Mouse (Mus musculus) MEL (cell line): ENCODE results near the gene Chd9. TPM values are rescaled to one million over a fixed set of nuclear protein-coding genes. Genes with fewer than 3 reads are reported as not detected.

Experiments
- DNase-seq: peaks from one replicate; pipeline ENCODE4 v3.0.0; 2011; ENCODE audit warnings: low read depth, low spot score
- H3K27ac ChIP-seq: 2 replicates; pipeline ENCODE4 v1.5.1; 2012; ENCODE audit warnings: low read depth, mild to moderate bottlenecking, control low read depth, low read length, moderate library complexity; ENCODE audit not compliant: control insufficient read depth
- H3K27me3 ChIP-seq, 2 experiments: fragments of 150-350 bp in 1 of 2; sonication (generic) in 1 of 2; 2 replicates each; pipeline ENCODE4 v1.6.1; 2012; ENCODE audit warnings: low read length in 2 of 2, mild to moderate bottlenecking in 2 of 2, improper control_type of control experiment in 1 of 2, moderate library complexity in 1 of 2; ENCODE audit not compliant: insufficient read depth in 2 of 2, control insufficient read depth in 1 of 2
- H3K36me3 ChIP-seq, 2 experiments: 2 replicates each; pipeline ENCODE4 v1.6.1; 2012 to 2014; ENCODE audit warnings: low read length in 2 of 2, improper control_type of control experiment in 1 of 2, inconsistent platforms in 1 of 2, mild to moderate bottlenecking in 1 of 2; ENCODE audit not compliant: insufficient read depth in 2 of 2, control insufficient read depth in 1 of 2
- H3K4me1 ChIP-seq, 2 experiments: fragments of 150-350 bp in 1 of 2; sonication (generic) in 1 of 2; 2 replicates each; pipeline ENCODE4 v1.6.1; 2012; ENCODE audit warnings: low read length in 2 of 2, improper control_type of control experiment in 1 of 2, mild to moderate bottlenecking in 1 of 2; ENCODE audit not compliant: insufficient read depth in 2 of 2, control insufficient read depth in 1 of 2
- H3K4me3 ChIP-seq, 2 experiments: fragments of 150-350 bp in 1 of 2; sonication (generic) in 1 of 2; 2 replicates each; pipeline ENCODE4 v1.5.1; 2012; ENCODE audit warnings: low read depth in 2 of 2, low read length in 2 of 2, mild to moderate bottlenecking in 2 of 2, moderate library complexity in 2 of 2, control low read depth in 1 of 2, improper control_type of control experiment in 1 of 2; ENCODE audit not compliant: control insufficient read depth in 1 of 2, insufficient read depth in 1 of 2
- H3K79me2 ChIP-seq: 2 replicates; pipeline ENCODE4 v1.6.1; 2012; ENCODE audit warnings: mild to moderate bottlenecking, low read length, moderate library complexity; ENCODE audit not compliant: control insufficient read depth, poor library complexity, insufficient read depth
- H3K9ac ChIP-seq: 2 replicates; pipeline ENCODE4 v1.6.1; 2012; ENCODE audit warnings: low read depth, mild to moderate bottlenecking, control low read depth, low read length, moderate library complexity; ENCODE audit not compliant: control insufficient read depth, poor library complexity, severe bottlenecking
- H3K9me3 ChIP-seq: fragments of 150-350 bp; sonication (generic); replicated peaks from 2 replicates; pipeline ENCODE4 v1.6.1; 2012; ENCODE audit warnings: mild to moderate bottlenecking, low read length, improper control_type of control experiment, moderate library complexity; ENCODE audit not compliant: insufficient read depth
- BHLHE40 ChIP-seq: IDR thresholded peaks from 2 replicates; pipeline ENCODE4 v1.6.1; 2012; ENCODE audit warnings: low read depth, mild to moderate bottlenecking, inconsistent platforms, low read length, improper control_type of control experiment, borderline replicate concordance
- CTCF ChIP-seq, 3 experiments: IDR thresholded peaks in 2 of 3; conservative IDR thresholded peaks in 1 of 3; 2 replicates each; pipeline ENCODE4 v1.5.1; 2011 to 2012; ENCODE audit warnings: low read length in 3 of 3, low read depth in 2 of 3, mild to moderate bottlenecking in 2 of 3, improper control_type of control experiment in 1 of 3, inconsistent platforms in 1 of 3, mixed read lengths in 1 of 3, moderate library complexity in 1 of 3; ENCODE audit not compliant: control insufficient read depth in 1 of 3, insufficient read depth in 1 of 3, poor library complexity in 1 of 3, severe bottlenecking in 1 of 3
- ETS1 ChIP-seq: IDR thresholded peaks from 2 replicates; pipeline ENCODE4 v1.6.1; 2012; ENCODE audit warnings: low read depth, mild to moderate bottlenecking, inconsistent platforms, low read length, improper control_type of control experiment, moderate library complexity
- GABPA ChIP-seq: IDR thresholded peaks from 2 replicates; pipeline ENCODE4 v1.6.1; 2012; ENCODE audit warnings: low read depth, mild to moderate bottlenecking, inconsistent platforms, low read length, improper control_type of control experiment, moderate library complexity
- HCFC1 ChIP-seq: IDR thresholded peaks from 2 replicates; pipeline ENCODE4 v1.6.1; 2012; ENCODE audit warnings: low read depth, mild to moderate bottlenecking, inconsistent platforms, low read length, improper control_type of control experiment, moderate library complexity
- KAT2A ChIP-seq: conservative IDR thresholded peaks from 2 replicates; pipeline ENCODE4 v1.6.1; 2012; ENCODE audit warnings: low read depth, low read length, improper control_type of control experiment, inconsistent platforms
- MAFK ChIP-seq: IDR thresholded peaks from 2 replicates; pipeline ENCODE4 v1.6.1; 2011; ENCODE audit warnings: low read depth, mild to moderate bottlenecking, low read length, improper control_type of control experiment, borderline replicate concordance
- MEF2A ChIP-seq: IDR thresholded peaks from 2 replicates; pipeline ENCODE4 v1.6.1; 2014; ENCODE audit warnings: low read depth, mild to moderate bottlenecking, inconsistent platforms, low read length, improper control_type of control experiment; ENCODE audit not compliant: poor library complexity, insufficient replicate concordance, severe bottlenecking; ENCODE audit errors: extremely low read depth
- MXI1 ChIP-seq: IDR thresholded peaks from 2 replicates; pipeline ENCODE4 v1.6.1; 2011; ENCODE audit warnings: mild to moderate bottlenecking, low read depth, low read length, improper control_type of control experiment
- MYC ChIP-seq: IDR thresholded peaks from 2 replicates; pipeline ENCODE4 v1.6.1; 2011; ENCODE audit warnings: low read depth, mild to moderate bottlenecking, low read length, improper control_type of control experiment, moderate library complexity
- NELFE ChIP-seq: IDR thresholded peaks from 2 replicates; pipeline ENCODE4 v1.6.1; 2011; ENCODE audit warnings: low read depth, low read length, improper control_type of control experiment
- POLR2A ChIP-seq, 2 experiments: IDR thresholded peaks; 2 replicates each; pipeline ENCODE4 v1.6.1; 2011 to 2012; ENCODE audit warnings: low read length in 2 of 2, mild to moderate bottlenecking in 2 of 2, control low read depth in 1 of 2, improper control_type of control experiment in 1 of 2, low read depth in 1 of 2, moderate library complexity in 1 of 2; ENCODE audit not compliant: control insufficient read depth in 1 of 2, insufficient read depth in 1 of 2, poor library complexity in 1 of 2
- POLR2AphosphoS2 ChIP-seq: IDR thresholded peaks from 2 replicates; pipeline ENCODE4 v1.6.1; 2011; ENCODE audit warnings: low read length, improper control_type of control experiment
- POLR2AphosphoS5 ChIP-seq: IDR thresholded peaks from 2 replicates; pipeline ENCODE4 v1.6.1; 2012; ENCODE audit warnings: low read depth, borderline replicate concordance, mild to moderate bottlenecking, inconsistent platforms, low read length, moderate library complexity, mixed read lengths
- RAD21 ChIP-seq: IDR thresholded peaks from 2 replicates; pipeline ENCODE4 v1.6.1; 2011; ENCODE audit warnings: mild to moderate bottlenecking, low read depth, low read length, improper control_type of control experiment
- RCOR1 ChIP-seq: IDR thresholded peaks from 2 replicates; pipeline ENCODE4 v1.6.1; 2012; ENCODE audit warnings: low read depth, mild to moderate bottlenecking, inconsistent platforms, low read length, improper control_type of control experiment
- TBP ChIP-seq: IDR thresholded peaks from 2 replicates; pipeline ENCODE4 v1.8.0; 2011; ENCODE audit warnings: low read depth, low read length, improper control_type of control experiment
- TCF12 ChIP-seq: IDR thresholded peaks from 2 replicates; pipeline ENCODE4 v1.6.1; 2014; ENCODE audit warnings: low read depth, mild to moderate bottlenecking, inconsistent platforms, low read length, improper control_type of control experiment, moderate library complexity
- UBTF ChIP-seq: IDR thresholded peaks from 2 replicates; pipeline ENCODE4 v1.6.1; 2012; ENCODE audit warnings: low read depth, mild to moderate bottlenecking, inconsistent platforms, low read length, improper control_type of control experiment, moderate library complexity, borderline replicate concordance; ENCODE audit not compliant: insufficient read depth
- USF2 ChIP-seq, 2 experiments: IDR thresholded peaks; 2 replicates each; pipeline ENCODE4 v1.6.1; 2011 to 2012; ENCODE audit warnings: improper control_type of control experiment in 2 of 2, low read length in 2 of 2, borderline replicate concordance in 1 of 2, inconsistent platforms in 1 of 2, low read depth in 1 of 2, mild to moderate bottlenecking in 1 of 2; ENCODE audit not compliant: insufficient read depth in 1 of 2
- ZKSCAN1 ChIP-seq: IDR thresholded peaks from 2 replicates; pipeline ENCODE4 v1.6.1; 2012; ENCODE audit warnings: low read depth, mild to moderate bottlenecking, inconsistent platforms, low read length, improper control_type of control experiment, moderate library complexity
- ZMIZ1 ChIP-seq: IDR thresholded peaks from 2 replicates; pipeline ENCODE4 v1.6.1; 2012; ENCODE audit warnings: low read depth, mild to moderate bottlenecking, inconsistent platforms, low read length, improper control_type of control experiment, moderate library complexity
- polyA plus RNA-seq, 2 experiments: library from polyadenylated mRNA; stranded (reverse) in 1 of 2; unstranded in 1 of 2; fragments of >175 nt in 1 of 2; fragments of >200 nt in 1 of 2; gene quantifications; 2 replicates each; pipeline versions ENCODE4 v1.2.1 to v1.2.4; 2012; ENCODE audit warnings: low replicate concordance in 2 of 2, low read depth in 1 of 2; ENCODE audit not compliant: insufficient read length in 2 of 2, insufficient read depth in 1 of 2, missing spikeins in 1 of 2
- total RNA-seq: library from RNA; depleted of rRNA; stranded (reverse); fragments of 300-350 nt; gene quantifications from 2 replicates; pipeline ENCODE4 v1.2.3, GENCODE M21; 2012

The Chd9 gene
- total and polyA plus RNA-seq, 3 experiments, result 5.9 to 87.4 (median 40.3) TPM

DNA sequence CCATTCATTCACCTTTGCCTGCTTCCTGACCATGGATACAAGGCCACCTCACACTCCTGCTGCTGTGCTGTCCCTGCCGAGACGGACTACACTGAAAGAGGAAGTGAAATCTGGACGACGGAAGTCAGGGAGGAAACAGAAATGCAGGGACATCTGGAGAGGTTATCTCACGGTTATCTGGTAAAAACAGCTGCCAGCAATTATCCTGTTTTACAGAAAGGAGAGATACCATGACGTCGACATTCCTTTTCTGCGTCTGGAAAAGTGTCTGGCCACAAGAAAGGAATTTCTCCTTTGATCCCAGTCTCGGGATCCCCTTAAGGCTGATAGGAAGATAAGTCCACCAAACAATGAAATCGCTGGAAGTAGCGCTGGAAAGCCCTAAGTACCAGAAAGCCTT lies 5.7 kb upstream of the Chd9 start (continued):
- TF ChIP-seq UBTF (no peak), ZMIZ1 (no peak), CTCF (IDR thresholded peaks at IDR 0.05 in 2 of 3, conservative IDR thresholded peaks at IDR 0.05 in 1 of 3; ENCODE audit: control insufficient read depth in 1 of 3, insufficient read depth in 1 of 3, low read depth in 2 of 3, low read length in 3 of 3, poor library complexity in 1 of 3, severe bottlenecking in 1 of 3) (no peak), TBP (no peak), MYC (no peak), RCOR1 (peak; percentile 84), POLR2A (IDR thresholded peaks at IDR 0.05; ENCODE audit: control insufficient read depth in 1 of 2, insufficient read depth in 1 of 2, low read depth in 1 of 2, low read length in 2 of 2, poor library complexity in 1 of 2) (no peak), ZKSCAN1 (no peak), USF2 (IDR thresholded peaks at IDR 0.05; ENCODE audit: borderline replicate concordance in 1 of 2, insufficient read depth in 1 of 2, low read depth in 1 of 2, low read length in 2 of 2) (no peak), MEF2A (no peak), ETS1 (peak; percentile 72)

DNA sequence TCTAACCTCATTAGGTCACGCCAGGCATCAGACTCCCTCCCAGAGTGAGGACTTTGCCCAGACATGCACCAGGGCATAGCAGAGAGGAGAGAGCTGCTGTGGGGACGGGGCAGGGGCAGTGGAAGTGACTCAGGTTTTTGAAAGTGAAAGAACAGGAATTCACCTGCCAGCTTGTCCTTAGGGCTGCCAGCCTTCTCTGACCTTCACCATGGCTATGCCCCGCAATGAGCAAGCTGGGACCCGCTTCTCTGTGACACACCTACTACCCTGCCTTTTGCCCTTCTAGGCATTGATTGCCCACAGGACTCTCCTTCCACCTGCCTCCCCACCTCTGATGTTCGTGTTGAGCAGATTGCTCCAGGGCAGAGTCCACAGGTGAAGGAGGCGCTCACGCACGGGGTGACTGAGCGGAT lies 2.7 kb upstream of the Chd9 start:
- no peaks in the 10 kb centered on the region for H3K9me3 ChIP-seq
- H3K27ac ChIP-seq, result no peak overlapping the region
- H3K4me1 ChIP-seq, result peaks cover 0 to 18% of the 10 kb centered on the region in 2 experiments; a peak in 2 of 4 replicates
- DNase-seq, result no peak
- H3K36me3 ChIP-seq, result peaks cover 0 to 11% of the 10 kb centered on the region in 2 experiments; a peak in 2 of 4 replicates
- TF ChIP-seq POLR2AphosphoS2, result no peak
- no peak for TF ChIP-seq RCOR1
- no peak for TF ChIP-seq KAT2A
- no peak for TF ChIP-seq TCF12
- TF ChIP-seq MAFK, result no peak
- TF ChIP-seq BHLHE40, result no peak
- no peak for TF ChIP-seq MXI1
- TF ChIP-seq HCFC1, result no peak
- no peak for TF ChIP-seq MYC
- TF ChIP-seq TBP, result no peak
- TF ChIP-seq POLR2AphosphoS5, result no peak
- no peak for TF ChIP-seq GABPA
- no peak for TF ChIP-seq RAD21
- TF ChIP-seq NELFE, result no peak
- no peaks in the 10 kb centered on the region; the same call in 1 of the 2 replicates for H3K79me2 ChIP-seq
- no peak overlapping the region for H3K9ac ChIP-seq
- H3K27me3 ChIP-seq, result no peaks in the 10 kb centered on the region
- no peak overlapping the region for H3K4me3 ChIP-seq
